Comparison of ENCODE assay signal across 9 mouse cellular contexts in genomic region chr11:100518188-100518591, GRCm38 (mm10). TPM values are rescaled to one million over a fixed set of nuclear protein-coding genes. Genes with fewer than 3 reads are reported as not detected.
A peak's percentile ranks its signal among the peaks of the same experiment; 100 is the strongest.
DNase-seq lines count a peak whose midpoint lies in the region; ATAC-seq lines count a peak whose summit lies in the region.
"Had no signal": no experiment of that assay in that cellular context is flagged by ENCODE, and none has a peak within 500 bp of the region (broad histone marks: within the 10 kb centered on the region; RNA-seq: fewer than 3 reads in every experiment).

No protein-coding gene starts in this region.

- no peak overlapping the region for H3K4me3 ChIP-seq in liver, embryonic 12.5 days
- H3K4me3 ChIP-seq in kidney, embryonic 14.5 days (ENCODE audit: low read length): no peak overlapping the region
- H3K4me3 ChIP-seq in stomach, embryonic 15.5 days (replicated peaks): no peak overlapping the region
- H3K4me3 ChIP-seq: layer of hippocampus, adult 2 months had no signal

- DNase-seq in liver: no peak
- DNase-seq in cerebellum, postnatal 10 days: peak; percentile 96 to 97
- DNase-seq in right cerebral cortex, adult 2 months (ENCODE audit: low spot score in 2 of 2): no peak
- DNase-seq: gastrocnemius, postnatal 14 days had no signal

- 85% methylated on average over 5 of the region's 5 CpGs for WGBS in liver, embryonic 12.5 days (ENCODE audit: insufficient replicate concordance)
- WGBS in kidney, embryonic 14.5 days: 52% methylated on average over 5 of the region's 5 CpGs
- 57% methylated on average over 5 of the region's 5 CpGs for WGBS in stomach, embryonic 15.5 days

- H3K4me2 ChIP-seq in liver, embryonic 12.5 days: no peak overlapping the region
- H3K4me2 ChIP-seq in kidney, embryonic 14.5 days (replicated peaks; ENCODE audit: low read depth, low read length): no peak overlapping the region
- H3K4me2 ChIP-seq in stomach, embryonic 15.5 days: no peak overlapping the region

- no peak overlapping the region for H3K9ac ChIP-seq in liver, embryonic 12.5 days
- H3K9ac ChIP-seq in kidney, embryonic 14.5 days (ENCODE audit: low read depth, low read length): no peak overlapping the region
- no peak overlapping the region for H3K9ac ChIP-seq in stomach, embryonic 15.5 days

- no peaks in the 10 kb centered on the region for H3K4me1 ChIP-seq in liver, embryonic 12.5 days
- peaks cover 15% of the 10 kb centered on the region; the same call in 1 of the 2 replicates for H3K4me1 ChIP-seq in kidney, embryonic 14.5 days (ENCODE audit: control insufficient read depth, insufficient read depth, low read length)
- peaks cover 12% of the 10 kb centered on the region; the same call in 1 of the 2 replicates for H3K4me1 ChIP-seq in stomach, embryonic 15.5 days

- peak; percentile 38; the same call in 1 of the 2 replicates for ATAC-seq in liver, embryonic 12.5 days
- ATAC-seq in kidney, embryonic 14.5 days (ENCODE audit: low FRiP score, low TSS enrichment): 0 out of 2 replicates have a peak, but pooled peaks have one; percentile 41
- ATAC-seq in stomach, embryonic 15.5 days (ENCODE audit: insufficient read depth, low FRiP score, low read depth): peak; percentile 84
- ATAC-seq in activated CD4-positive, CD25-positive, alpha-beta regulatory T cell, adult 4 months: no peak

- H3K27me3 ChIP-seq in liver, embryonic 12.5 days (replicated peaks): no peaks in the 10 kb centered on the region
- no peaks in the 10 kb centered on the region for H3K27me3 ChIP-seq in kidney, embryonic 14.5 days (ENCODE audit: control insufficient read depth, insufficient read depth, low read length)
- H3K27me3 ChIP-seq in stomach, embryonic 15.5 days (replicated peaks): no peaks in the 10 kb centered on the region

- no peak overlapping the region for H3K27ac ChIP-seq in liver, embryonic 12.5 days
- no peak overlapping the region for H3K27ac ChIP-seq in kidney, embryonic 14.5 days (ENCODE audit: low read depth, low read length)
- peak overlapping the region; percentile 42; the same call in 1 of the 2 replicates for H3K27ac ChIP-seq in stomach, embryonic 15.5 days
- H3K27ac ChIP-seq: layer of hippocampus, adult 2 months had no signal

- no peaks in the 10 kb centered on the region for H3K9me3 ChIP-seq in liver, embryonic 12.5 days (replicated peaks)
- no peaks in the 10 kb centered on the region for H3K9me3 ChIP-seq in kidney, embryonic 14.5 days (ENCODE audit: control insufficient read depth, low read length)
- no peaks in the 10 kb centered on the region for H3K9me3 ChIP-seq in stomach, embryonic 15.5 days

- H3K36me3 ChIP-seq in liver, embryonic 12.5 days: peaks cover 99% of the 10 kb centered on the region
- peaks cover 96% of the 10 kb centered on the region for H3K36me3 ChIP-seq in kidney, embryonic 14.5 days (ENCODE audit: control insufficient read depth, insufficient read depth, low read length)
- H3K36me3 ChIP-seq in stomach, embryonic 15.5 days: peaks cover 61% of the 10 kb centered on the region

RNA-seq across cellular contexts. Expression of gene Acly, which starts 9.6 kb away (rescaled TPM):
- polyA plus RNA-seq in liver, embryonic 12.5 days (2016; fragmentation: Nextera tagmentation; extraction: Ambion mirVana): 135 and 136 TPM in 2 replicates
- 70.1 and 158 TPM in 2 replicates for polyA plus RNA-seq in kidney, embryonic 14.5 days (2014; fragmentation: Nextera tagmentation; extraction: Ambion mirVana)
- polyA plus RNA-seq in stomach, embryonic 15.5 days (2015; fragmentation: Nextera tagmentation; extraction: Ambion mirVana): 153 and 180 TPM in 2 replicates
- 10 to 100 TPM; 57.2 to 76.7 TPM for polyA plus RNA-seq in activated CD4-positive, CD25-positive, alpha-beta regulatory T cell, adult 4 months (2017; shearing (Covaris generic))

RNA-seq across cellular contexts. Expression of gene Ttc25, which starts 27.2 kb away (rescaled TPM):
- polyA plus RNA-seq in liver, embryonic 12.5 days (2016; fragmentation: Nextera tagmentation; extraction: Ambion mirVana): 0.10 and 0.14 TPM in 2 replicates
- polyA plus RNA-seq in kidney, embryonic 14.5 days (2014; fragmentation: Nextera tagmentation; extraction: Ambion mirVana): 0.58 and 0.77 TPM in 2 replicates
- polyA plus RNA-seq in stomach, embryonic 15.5 days (2015; fragmentation: Nextera tagmentation; extraction: Ambion mirVana): 0.24 and 0.37 TPM in 2 replicates
- polyA plus RNA-seq in activated CD4-positive, CD25-positive, alpha-beta regulatory T cell, adult 4 months (2017; shearing (Covaris generic)): under 1 TPM in 1 of 2 experiments, not detected in 1; 0.15 TPM

RNA-seq across cellular contexts. Expression of gene Klhl11, which starts 45.6 kb away (rescaled TPM):
- polyA plus RNA-seq in liver, embryonic 12.5 days (2016; fragmentation: Nextera tagmentation; extraction: Ambion mirVana): 3.6 and 4.8 TPM in 2 replicates
- 8.5 and 12.3 TPM in 2 replicates for polyA plus RNA-seq in kidney, embryonic 14.5 days (2014; fragmentation: Nextera tagmentation; extraction: Ambion mirVana)
- 7.4 and 8.1 TPM in 2 replicates for polyA plus RNA-seq in stomach, embryonic 15.5 days (2015; fragmentation: Nextera tagmentation; extraction: Ambion mirVana)
- 1 to 10 TPM; 1.9 to 2.1 TPM for polyA plus RNA-seq in activated CD4-positive, CD25-positive, alpha-beta regulatory T cell, adult 4 months (2017; shearing (Covaris generic))

RNA-seq across cellular contexts. Expression of gene Cnp, which starts 56.5 kb away (rescaled TPM):
- polyA plus RNA-seq in liver, embryonic 12.5 days (2016; fragmentation: Nextera tagmentation; extraction: Ambion mirVana): 12.9 and 15.1 TPM in 2 replicates
- polyA plus RNA-seq in kidney, embryonic 14.5 days (2014; fragmentation: Nextera tagmentation; extraction: Ambion mirVana): 17.0 and 25.0 TPM in 2 replicates
- 35.3 and 42.7 TPM in 2 replicates for polyA plus RNA-seq in stomach, embryonic 15.5 days (2015; fragmentation: Nextera tagmentation; extraction: Ambion mirVana)
- 100 to 1,000 TPM; 181 to 201 TPM for polyA plus RNA-seq in activated CD4-positive, CD25-positive, alpha-beta regulatory T cell, adult 4 months (2017; shearing (Covaris generic))

Comparison
In these comparisons a context has a peak if more than half of its experiments do, and no peak if none do; other contexts are left out.
1. DNase-seq: peak in cerebellum, postnatal 10 days (2 of 2); none in liver (single experiment) and right cerebral cortex, adult 2 months (0 of 2).